Mouse (Mus musculus): ENCODE measurements around the gene Hpse2. TPM values are rescaled to one million over a fixed set of nuclear protein-coding genes. Genes with fewer than 3 reads are reported as not detected.

Hpse2 gene
- polyA plus RNA-seq, 1 experiment from 2014 or later: 0.24 TPM

DNA sequence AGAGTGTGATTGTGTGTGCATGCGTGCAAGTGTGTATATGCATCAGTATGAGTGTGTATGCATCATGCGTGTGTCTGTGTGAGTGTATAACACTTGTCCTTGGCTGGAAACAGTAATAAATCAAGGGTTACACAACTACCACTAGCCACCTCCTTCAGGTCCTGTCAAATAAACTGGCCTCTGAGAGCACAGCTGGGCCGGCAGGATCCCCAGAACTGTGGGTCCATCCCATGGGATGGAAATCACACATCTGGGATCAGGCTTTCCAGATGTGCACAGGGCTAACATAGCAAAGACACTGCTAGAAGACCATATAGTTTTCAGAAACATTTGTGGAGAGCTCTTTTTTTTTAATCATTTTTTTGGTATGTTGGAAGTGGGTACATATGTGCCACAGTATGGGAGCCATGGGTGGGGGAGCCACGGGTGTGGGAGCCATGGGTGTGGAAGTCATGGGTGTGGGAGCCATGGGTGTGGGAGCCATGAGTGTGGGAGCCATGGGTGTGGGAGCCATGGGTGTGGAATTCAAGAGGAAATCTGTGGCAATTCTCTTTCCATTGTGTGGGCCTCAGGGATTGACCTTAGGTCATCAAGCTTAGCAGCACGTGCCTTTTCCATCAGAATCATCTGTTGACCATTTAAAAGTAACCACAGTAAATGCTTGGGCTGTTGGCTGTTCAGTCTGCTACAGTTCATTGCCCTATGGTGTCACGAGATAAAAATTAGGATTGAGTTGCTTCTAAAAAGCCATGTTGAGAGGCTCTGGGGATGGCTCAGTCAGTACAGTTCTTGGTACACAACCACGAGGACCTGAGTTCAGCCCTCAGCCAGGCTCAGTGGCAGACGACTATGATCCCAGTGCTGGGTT lies 518.3 kb downstream of the Hpse2 start:
- no peak for ATAC-seq
- H3K36me3 ChIP-seq (ENCODE audit: control insufficient read depth, insufficient read depth, low read length): no peaks in the 10 kb centered on the region
- H3K4me1 ChIP-seq (ENCODE audit: control insufficient read depth, insufficient read depth, low read length): no peaks in the 10 kb centered on the region
- H3K4me2 ChIP-seq (ENCODE audit: low read length): no peak overlapping the region
- 82% methylated on average over 8 of the region's 8 CpGs for WGBS
- no peak overlapping the region for H3K4me3 ChIP-seq (ENCODE audit: low read depth, low read length)
- H3K9me3 ChIP-seq (replicated peaks; ENCODE audit: control insufficient read depth, low read length, poor library complexity, severe bottlenecking): no peaks in the 10 kb centered on the region
- no peaks in the 10 kb centered on the region for H3K27me3 ChIP-seq (ENCODE audit: control insufficient read depth, insufficient read depth, low read depth, low read length)
- H3K27ac ChIP-seq (ENCODE audit: low read length): no peak overlapping the region
- H3K9ac ChIP-seq (ENCODE audit: low read depth, low read length): no peak overlapping the region

DNA sequence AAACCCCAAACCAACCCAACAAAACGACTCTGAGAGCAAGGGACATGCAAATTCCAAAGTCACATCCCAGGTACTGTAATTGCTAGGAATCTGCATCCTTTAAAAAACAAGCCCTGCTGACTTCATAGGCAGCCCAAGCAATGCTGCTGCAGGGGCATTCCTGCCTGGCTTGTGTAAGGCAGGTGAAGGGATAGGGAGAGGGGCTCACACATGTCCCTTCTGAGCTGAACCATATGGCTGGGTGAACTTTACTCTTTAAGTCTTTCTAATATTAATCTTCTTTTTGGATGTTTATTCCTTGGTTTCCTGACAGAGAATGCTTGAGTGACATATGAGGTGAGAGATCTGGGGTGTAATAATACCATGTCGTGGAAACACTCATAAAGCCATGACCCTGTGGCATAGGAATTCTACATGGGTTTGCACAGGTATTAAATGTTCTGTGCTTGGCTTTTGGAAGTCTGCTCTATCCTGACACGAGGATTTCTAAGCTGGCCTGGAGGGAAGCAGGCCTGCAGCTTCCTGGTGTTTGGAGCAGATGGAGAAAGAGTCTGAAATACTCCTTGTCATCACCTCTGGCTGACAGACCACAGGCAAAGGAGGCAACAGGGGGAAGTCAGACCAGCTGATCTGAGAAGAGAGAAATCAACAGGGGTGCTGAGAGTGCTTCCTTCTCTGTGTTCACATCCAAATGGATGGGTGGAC lies 519.0 kb downstream of the Hpse2 start:
- 63% methylated on average over 3 of the region's 3 CpGs for WGBS

DNA sequence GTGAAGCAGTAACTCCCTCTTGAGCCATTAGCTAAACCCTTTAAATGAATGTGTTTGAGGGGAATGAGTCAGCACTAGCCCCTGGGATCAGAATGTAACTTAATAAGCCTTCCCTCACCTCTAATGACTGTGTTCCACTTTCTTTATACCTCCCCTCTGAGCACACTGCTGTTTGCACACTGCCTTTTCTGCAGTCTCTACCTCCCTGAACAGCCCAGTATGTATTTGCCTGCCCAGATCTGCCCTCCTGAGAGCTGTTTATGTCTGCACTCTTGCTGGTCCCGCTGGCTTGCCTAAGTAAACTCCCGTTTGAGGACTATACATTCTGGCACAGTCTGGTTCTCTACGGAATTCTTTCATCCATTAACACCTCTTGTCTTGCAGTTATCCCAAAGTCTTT lies 525.1 kb downstream of the Hpse2 start:
- H3K4me3 ChIP-seq (ENCODE audit: low read depth, low read length): no peak overlapping the region
- H3K27me3 ChIP-seq (ENCODE audit: control insufficient read depth, insufficient read depth, low read depth, low read length): no peaks in the 10 kb centered on the region
- H3K36me3 ChIP-seq (ENCODE audit: control insufficient read depth, insufficient read depth, low read length): no peaks in the 10 kb centered on the region
- no peak for ATAC-seq
- no peak overlapping the region for H3K4me2 ChIP-seq (ENCODE audit: low read length)
- no peak overlapping the region for H3K9ac ChIP-seq (ENCODE audit: low read depth, low read length)
- 57% methylated on average over 3 of the region's 3 CpGs for WGBS
- H3K4me1 ChIP-seq (ENCODE audit: control insufficient read depth, insufficient read depth, low read length): no peaks in the 10 kb centered on the region
- H3K9me3 ChIP-seq (replicated peaks; ENCODE audit: control insufficient read depth, low read length, poor library complexity, severe bottlenecking): no peaks in the 10 kb centered on the region
- no peak overlapping the region for H3K27ac ChIP-seq (ENCODE audit: low read length)

More for the DNA sequence above, 519.0 kb downstream of the Hpse2 start:
- Histone ChIP-seq H3K4me3 (ENCODE audit: low read depth, low read length) (no peak overlapping the region), H3K9me3 (replicated peaks; ENCODE audit: control insufficient read depth, low read length, poor library complexity, severe bottlenecking) (no peaks in the 10 kb centered on the region), H3K27me3 (ENCODE audit: control insufficient read depth, insufficient read depth, low read depth, low read length) (no peaks in the 10 kb centered on the region), H3K27ac (ENCODE audit: low read length) (no peak overlapping the region), H3K9ac (ENCODE audit: low read depth, low read length) (no peak overlapping the region), H3K36me3 (ENCODE audit: control insufficient read depth, insufficient read depth, low read length) (no peaks in the 10 kb centered on the region), H3K4me1 (ENCODE audit: control insufficient read depth, insufficient read depth, low read length) (no peaks in the 10 kb centered on the region), H3K4me2 (ENCODE audit: low read length) (no peak overlapping the region)
- ATAC-seq: no peak

DNA sequence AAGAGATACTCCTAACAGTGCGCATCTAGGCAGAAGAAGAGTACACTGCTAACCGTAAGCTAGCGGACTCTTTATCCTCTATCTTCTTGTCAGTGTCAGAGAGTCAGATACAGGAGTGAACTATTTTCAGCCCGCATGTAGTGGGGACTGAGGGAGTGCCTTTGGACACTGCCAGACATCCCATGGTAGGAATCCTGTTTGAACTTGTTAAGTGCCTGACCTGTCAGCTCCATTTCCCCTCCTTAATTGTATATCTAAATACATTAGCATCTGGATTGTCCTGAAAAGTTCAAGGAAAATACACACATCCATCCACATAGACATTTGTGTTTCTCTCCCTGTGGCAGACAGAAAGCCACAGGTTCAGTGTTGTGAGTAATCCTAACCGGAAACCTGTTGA lies 531.1 kb downstream of the Hpse2 start:
- Histone ChIP-seq H3K4me1 (ENCODE audit: control insufficient read depth, insufficient read depth, low read length) (no peaks in the 10 kb centered on the region), H3K4me2 (ENCODE audit: low read length) (no peak overlapping the region), H3K27ac (ENCODE audit: low read length) (no peak overlapping the region), H3K9me3 (replicated peaks; ENCODE audit: control insufficient read depth, low read length, poor library complexity, severe bottlenecking) (no peaks in the 10 kb centered on the region), H3K4me3 (ENCODE audit: low read depth, low read length) (no peak overlapping the region), H3K27me3 (ENCODE audit: control insufficient read depth, insufficient read depth, low read depth, low read length) (no peaks in the 10 kb centered on the region), H3K9ac (ENCODE audit: low read depth, low read length) (no peak overlapping the region), H3K36me3 (ENCODE audit: control insufficient read depth, insufficient read depth, low read length) (no peaks in the 10 kb centered on the region)
- no peak for ATAC-seq
- 91% methylated on average over 5 of the region's 5 CpGs for WGBS

DNA sequence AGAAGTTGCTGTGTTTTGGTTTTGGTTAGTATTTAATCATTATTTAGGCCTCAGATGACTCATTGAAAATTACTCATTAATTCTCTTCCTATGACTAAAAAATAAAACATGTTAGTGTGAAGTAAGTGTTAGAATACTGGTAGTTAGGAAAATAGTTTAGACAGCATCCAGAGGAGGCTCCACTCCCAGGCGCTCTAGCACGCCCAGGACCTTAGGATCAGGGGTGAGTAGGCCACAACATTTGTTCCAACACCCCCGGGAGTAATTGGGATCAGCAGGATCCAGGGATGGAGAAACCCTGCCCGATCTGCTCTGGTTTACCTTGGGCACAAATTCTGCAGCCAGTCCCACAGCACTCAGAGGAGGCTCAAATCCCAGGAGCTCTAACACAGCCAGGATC lies 532.5 kb downstream of the Hpse2 start:
- Histone ChIP-seq H3K4me1 (ENCODE audit: control insufficient read depth, insufficient read depth, low read length) (no peaks in the 10 kb centered on the region), H3K27ac (ENCODE audit: low read length) (no peak overlapping the region), H3K9ac (ENCODE audit: low read depth, low read length) (no peak overlapping the region), H3K27me3 (ENCODE audit: control insufficient read depth, insufficient read depth, low read depth, low read length) (no peaks in the 10 kb centered on the region), H3K36me3 (ENCODE audit: control insufficient read depth, insufficient read depth, low read length) (no peaks in the 10 kb centered on the region), H3K4me2 (ENCODE audit: low read length) (no peak overlapping the region), H3K4me3 (ENCODE audit: low read depth, low read length) (no peak overlapping the region), H3K9me3 (replicated peaks; ENCODE audit: control insufficient read depth, low read length, poor library complexity, severe bottlenecking) (no peaks in the 10 kb centered on the region)
- 91% methylated on average over 4 of the region's 4 CpGs for WGBS
- no peak for ATAC-seq

DNA sequence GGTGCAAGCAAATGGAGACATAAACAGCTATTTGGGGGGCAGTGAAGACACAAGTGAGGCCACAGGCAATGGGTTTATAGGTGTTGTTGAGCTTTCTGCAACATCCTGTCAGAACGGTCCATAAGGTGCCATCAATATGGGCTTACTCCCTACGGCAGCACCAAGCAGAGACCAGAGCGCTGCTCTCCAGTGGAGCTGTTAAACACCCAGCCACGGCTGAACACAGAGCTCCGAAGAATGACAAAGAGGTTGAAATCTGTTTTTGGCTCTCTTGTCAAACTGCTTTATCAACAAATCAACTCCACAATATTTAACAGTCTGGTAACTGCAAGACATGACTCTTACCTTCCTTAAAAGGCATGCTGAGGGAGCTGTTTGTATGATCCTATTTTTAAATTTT lies 537.7 kb downstream of the Hpse2 start:
- no peaks in the 10 kb centered on the region for H3K36me3 ChIP-seq (ENCODE audit: control insufficient read depth, insufficient read depth, low read length)
- no peaks in the 10 kb centered on the region for H3K9me3 ChIP-seq (replicated peaks; ENCODE audit: control insufficient read depth, low read length, poor library complexity, severe bottlenecking)
- H3K4me3 ChIP-seq (ENCODE audit: low read depth, low read length): no peak overlapping the region
- no peak for ATAC-seq
- no peaks in the 10 kb centered on the region for H3K27me3 ChIP-seq (ENCODE audit: control insufficient read depth, insufficient read depth, low read depth, low read length)
- H3K4me2 ChIP-seq (ENCODE audit: low read length): no peak overlapping the region
- no peaks in the 10 kb centered on the region for H3K4me1 ChIP-seq (ENCODE audit: control insufficient read depth, insufficient read depth, low read length)
- no peak overlapping the region for H3K27ac ChIP-seq (ENCODE audit: low read length)
- 81% methylated on average over 5 of the region's 5 CpGs for WGBS
- no peak overlapping the region for H3K9ac ChIP-seq (ENCODE audit: low read depth, low read length)

DNA sequence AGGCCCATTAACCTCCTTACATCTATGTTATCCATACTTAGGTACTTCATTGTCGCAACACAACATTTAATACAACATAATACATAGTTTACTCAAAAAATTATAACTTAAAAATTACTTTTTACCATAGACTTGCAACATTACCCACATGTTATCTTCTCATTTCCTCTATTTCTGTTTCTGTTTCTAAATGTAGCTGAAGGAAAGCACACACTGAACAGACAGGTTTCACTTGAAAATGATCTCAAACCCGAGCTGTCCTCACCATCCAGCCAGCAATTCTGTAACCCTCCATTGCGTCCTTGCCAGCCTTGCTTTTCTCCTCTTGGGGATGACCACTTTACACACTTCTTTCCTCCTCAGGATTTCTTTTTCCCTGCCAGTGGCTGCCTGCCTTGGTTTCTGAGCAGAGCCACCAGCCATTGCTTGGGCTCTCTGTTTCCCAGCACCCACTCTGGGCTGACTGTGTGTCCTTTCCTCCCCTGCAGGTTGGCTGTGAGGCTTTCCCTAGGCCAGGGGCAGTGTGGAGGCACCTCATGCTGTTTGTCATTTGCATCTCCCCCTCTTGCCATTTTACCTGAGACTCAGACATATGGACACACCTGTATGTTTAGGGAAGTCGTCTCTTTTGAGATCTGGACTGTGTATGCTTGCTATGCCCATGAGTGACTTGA lies 548.4 kb downstream of the Hpse2 start:
- no peaks in the 10 kb centered on the region for H3K9me3 ChIP-seq (replicated peaks; ENCODE audit: control insufficient read depth, low read length, poor library complexity, severe bottlenecking)
- H3K4me3 ChIP-seq (ENCODE audit: low read depth, low read length): no peak overlapping the region
- ATAC-seq: no peak
- H3K4me1 ChIP-seq (ENCODE audit: control insufficient read depth, insufficient read depth, low read length): no peaks in the 10 kb centered on the region
- no peaks in the 10 kb centered on the region for H3K27me3 ChIP-seq (ENCODE audit: control insufficient read depth, insufficient read depth, low read depth, low read length)
- no peaks in the 10 kb centered on the region for H3K36me3 ChIP-seq (ENCODE audit: control insufficient read depth, insufficient read depth, low read length)
- no peak overlapping the region for H3K4me2 ChIP-seq (ENCODE audit: low read length)
- H3K9ac ChIP-seq (ENCODE audit: low read depth, low read length): no peak overlapping the region
- WGBS: 88% methylated on average over 4 of the region's 4 CpGs
- H3K27ac ChIP-seq (ENCODE audit: low read length): no peak overlapping the region

DNA sequence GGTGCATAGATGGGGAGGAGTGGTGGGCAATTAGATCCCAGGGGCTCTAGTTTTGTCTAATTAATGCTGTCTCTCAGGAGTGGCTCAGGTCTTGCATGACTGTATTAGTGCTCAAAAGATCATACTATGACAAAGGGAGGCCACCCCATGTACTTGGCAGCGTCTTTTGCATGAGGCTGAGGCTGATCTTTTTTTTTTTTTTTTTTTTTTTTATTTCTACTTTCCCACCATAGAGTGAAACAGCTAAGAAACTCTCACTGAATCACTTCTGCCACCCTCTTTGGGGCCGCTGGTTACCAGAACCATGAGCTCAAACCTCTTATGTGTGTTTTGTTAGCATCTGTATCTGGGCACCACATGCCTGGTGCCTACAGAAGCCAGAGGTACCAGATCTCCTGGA lies 549.0 kb downstream of the Hpse2 start:
- 71% methylated on average over 2 of the region's 2 CpGs for WGBS

DNA sequence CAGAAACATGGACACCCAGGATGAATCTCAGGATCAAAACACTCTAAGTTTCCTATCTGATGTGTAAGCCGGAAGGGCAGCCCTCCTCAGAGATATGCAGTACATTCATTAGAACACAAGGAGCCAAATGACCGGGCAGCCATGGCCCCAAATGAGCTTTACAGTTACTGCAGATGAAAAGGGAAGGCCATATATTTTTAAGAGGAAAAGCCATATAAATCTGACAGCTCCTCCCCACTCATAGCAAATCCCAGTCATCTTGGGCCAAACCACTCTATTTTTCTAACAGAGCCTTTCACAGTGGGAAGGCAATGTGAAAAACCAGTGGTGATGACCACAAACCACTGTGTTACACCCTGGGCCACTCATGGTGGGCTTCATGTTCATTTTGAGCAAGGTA lies 549.9 kb downstream of the Hpse2 start:
- no peaks in the 10 kb centered on the region for H3K4me1 ChIP-seq (ENCODE audit: control insufficient read depth, insufficient read depth, low read length)
- no peak for ATAC-seq
- H3K27ac ChIP-seq (ENCODE audit: low read length): no peak overlapping the region
- no peak overlapping the region for H3K4me2 ChIP-seq (ENCODE audit: low read length)
- no peaks in the 10 kb centered on the region for H3K36me3 ChIP-seq (ENCODE audit: control insufficient read depth, insufficient read depth, low read length)
- H3K4me3 ChIP-seq (ENCODE audit: low read depth, low read length): no peak overlapping the region
- H3K9ac ChIP-seq (ENCODE audit: low read depth, low read length): no peak overlapping the region
- no peaks in the 10 kb centered on the region for H3K27me3 ChIP-seq (ENCODE audit: control insufficient read depth, insufficient read depth, low read depth, low read length)
- 89% methylated on average over 2 of the region's 2 CpGs for WGBS
- no peaks in the 10 kb centered on the region for H3K9me3 ChIP-seq (replicated peaks; ENCODE audit: control insufficient read depth, low read length, poor library complexity, severe bottlenecking)

More for the DNA sequence above, 549.0 kb downstream of the Hpse2 start:
- Histone ChIP-seq H3K9ac (ENCODE audit: low read depth, low read length) (no peak overlapping the region), H3K4me3 (ENCODE audit: low read depth, low read length) (no peak overlapping the region), H3K4me1 (ENCODE audit: control insufficient read depth, insufficient read depth, low read length) (no peaks in the 10 kb centered on the region), H3K4me2 (ENCODE audit: low read length) (no peak overlapping the region), H3K9me3 (replicated peaks; ENCODE audit: control insufficient read depth, low read length, poor library complexity, severe bottlenecking) (no peaks in the 10 kb centered on the region), H3K36me3 (ENCODE audit: control insufficient read depth, insufficient read depth, low read length) (no peaks in the 10 kb centered on the region), H3K27ac (ENCODE audit: low read length) (no peak overlapping the region), H3K27me3 (ENCODE audit: control insufficient read depth, insufficient read depth, low read depth, low read length) (no peaks in the 10 kb centered on the region)
- no peak for ATAC-seq
